Mouse (Mus musculus): ENCODE data around the gene Rpgrip1l. TPM values are rescaled to one million over a fixed set of nuclear protein-coding genes. Genes with fewer than 3 reads are reported as not detected.
A peak's percentile ranks its signal among the peaks of the same experiment; 100 is the strongest.

Rpgrip1l gene
- polyA plus RNA-seq, 1 experiment, result 1.2 TPM

DNA sequence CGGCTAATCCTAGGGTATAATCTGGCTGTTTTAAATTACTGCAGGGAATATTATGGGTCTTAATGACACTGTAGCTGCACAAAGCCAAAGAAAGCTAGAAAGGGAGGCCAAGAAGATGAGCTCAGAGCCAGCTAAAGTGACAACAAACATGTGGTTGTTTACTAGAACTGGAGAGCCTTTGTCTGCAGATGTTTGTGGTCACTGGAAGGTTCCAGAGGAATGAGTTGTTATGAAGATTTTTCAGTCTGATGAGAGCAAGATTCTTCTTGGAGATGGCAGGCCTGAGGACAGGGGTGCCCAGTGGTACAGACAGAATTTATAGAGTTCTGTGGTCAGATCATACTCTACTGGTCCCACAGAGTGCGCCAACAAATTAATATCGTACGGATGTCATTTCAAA, 94.8 kb downstream of the Rpgrip1l start:
- 80% methylated on average over 4 of the region's 4 CpGs for WGBS
- DNase-seq (ENCODE audit: low read depth, low spot score), result no peak

DNA sequence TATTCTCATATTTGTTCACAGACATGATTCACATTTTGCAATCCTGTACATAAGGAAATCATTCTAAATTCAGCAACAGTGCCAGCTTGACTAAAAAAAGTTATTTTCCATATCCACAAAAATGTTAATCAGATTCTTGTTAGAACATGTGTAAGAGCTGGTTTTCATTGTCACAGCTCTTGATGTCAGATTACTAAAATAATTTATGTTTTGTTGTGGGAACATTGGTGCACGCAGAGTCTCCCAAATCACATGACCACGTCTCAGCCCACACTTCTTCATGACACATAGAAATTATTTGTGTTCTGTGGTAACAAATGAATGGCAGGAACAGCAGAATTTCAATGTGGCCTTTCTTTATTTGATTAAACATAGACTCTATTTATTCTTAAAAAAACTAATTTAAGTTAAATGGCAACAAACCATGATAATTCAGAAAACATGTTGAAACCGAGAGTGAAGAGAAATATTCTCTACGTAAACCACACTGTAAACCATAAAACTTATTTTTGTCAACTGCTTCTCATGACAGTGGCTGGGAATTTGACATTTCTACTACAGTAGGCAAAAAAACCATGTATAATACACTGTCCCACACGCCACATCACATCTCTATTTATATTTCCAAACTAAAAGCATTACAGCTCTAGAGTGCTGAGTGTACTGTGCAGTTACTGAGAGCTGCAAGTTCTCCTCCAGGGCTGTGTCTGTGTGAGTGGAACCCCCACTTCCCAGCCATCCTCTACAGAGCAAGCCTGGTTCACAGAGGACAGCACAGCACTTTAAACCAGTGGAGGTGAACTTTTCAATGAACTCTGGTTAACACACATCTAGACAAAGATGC, 95.8 kb downstream of the Rpgrip1l start:
- 87% methylated on average over 5 of the region's 5 CpGs for WGBS
- no peak for DNase-seq (ENCODE audit: low read depth, low spot score)

DNA sequence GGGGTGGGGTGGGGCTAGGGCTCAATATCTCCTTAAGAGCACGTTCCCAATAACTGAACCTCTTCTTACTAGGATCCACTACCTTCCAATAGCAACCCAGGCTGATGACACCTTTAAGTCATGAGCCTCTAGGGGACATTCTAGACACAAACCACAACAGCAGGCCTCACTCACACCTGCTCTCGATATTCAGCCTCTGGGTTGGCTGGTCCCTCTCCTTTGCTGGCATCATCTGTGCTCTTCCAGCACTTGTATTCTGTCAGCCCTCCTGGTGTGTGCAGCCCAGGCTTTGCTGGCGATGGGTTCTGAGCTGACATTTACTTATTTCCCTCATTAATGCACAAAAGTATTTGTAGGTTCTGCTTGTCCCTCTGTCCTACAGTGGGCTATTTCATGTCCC, 98.8 kb downstream of the Rpgrip1l start:
- DNase-seq (ENCODE audit: low read depth, low spot score), result no peak
- WGBS, result 75% methylated on average over 3 of the region's 3 CpGs

DNA sequence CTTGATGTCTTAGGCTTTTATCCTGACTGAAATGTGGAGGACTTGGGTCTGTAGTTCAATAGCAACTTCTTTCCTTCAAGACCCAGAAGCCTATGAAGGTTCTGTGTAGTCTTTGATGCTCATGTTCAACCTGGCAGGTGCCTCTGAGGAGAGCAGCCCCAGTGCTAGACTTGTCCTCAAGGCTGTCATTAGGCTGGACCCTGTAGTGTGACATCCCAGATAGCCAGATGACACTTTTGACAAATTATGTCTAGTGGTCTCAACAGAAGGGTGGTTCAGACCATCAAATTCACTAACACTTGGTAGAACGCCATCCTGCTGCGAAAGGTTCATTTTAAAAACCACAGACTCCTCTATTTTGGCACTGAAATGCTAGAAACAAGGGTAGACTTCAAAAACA, 100.1 kb downstream of the Rpgrip1l start:
- DNase-seq (ENCODE audit: low read depth, low spot score), result no peak
- 89% methylated on average over 2 of the region's 2 CpGs for WGBS

DNA sequence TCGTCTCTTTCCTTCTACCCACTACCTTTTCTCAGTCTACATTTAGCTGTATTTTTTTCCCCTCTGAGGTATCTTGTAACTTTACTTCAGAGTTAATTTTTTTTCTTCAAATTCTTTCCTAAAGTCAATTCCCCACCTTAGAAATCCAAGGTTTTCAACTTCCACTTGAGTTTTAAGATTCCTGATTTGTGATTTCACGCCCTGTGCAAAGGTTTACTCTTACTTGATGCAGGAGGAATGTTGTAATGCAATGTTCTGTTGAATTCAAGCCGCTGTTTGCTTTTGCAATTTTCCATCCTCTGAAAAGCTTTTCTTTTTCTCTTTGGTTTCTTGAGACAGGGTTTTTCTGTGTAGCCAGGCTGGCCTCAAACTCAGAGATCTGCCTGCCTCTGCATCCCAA, 103.4 kb downstream of the Rpgrip1l start:
- WGBS, result 71% methylated on average over 3 of the region's 3 CpGs
- no peak for DNase-seq (ENCODE audit: low read depth, low spot score)

DNA sequence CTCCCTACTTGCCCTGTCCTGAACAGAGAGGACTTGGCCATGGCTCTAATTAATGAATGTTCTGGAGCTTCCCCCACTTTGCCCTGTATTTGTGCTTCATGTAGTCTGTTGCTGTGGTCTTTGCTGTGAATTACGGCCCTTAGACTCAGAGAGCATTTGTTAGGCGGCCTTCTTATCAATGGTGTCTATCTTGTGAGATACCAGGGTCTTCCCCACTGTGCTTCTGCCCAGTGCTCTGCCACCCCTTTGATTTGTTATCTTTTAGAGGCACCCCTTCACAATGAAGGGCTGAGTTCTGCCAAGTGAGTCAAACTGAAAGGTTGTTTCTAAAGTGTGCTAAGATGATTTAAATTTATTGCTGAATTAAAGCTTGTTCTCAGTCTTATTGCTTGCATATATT, 105.4 kb downstream of the Rpgrip1l start:
- WGBS, result 52% methylated on average over 2 of the region's 2 CpGs
- DNase-seq (ENCODE audit: low read depth, low spot score), result no peak

DNA sequence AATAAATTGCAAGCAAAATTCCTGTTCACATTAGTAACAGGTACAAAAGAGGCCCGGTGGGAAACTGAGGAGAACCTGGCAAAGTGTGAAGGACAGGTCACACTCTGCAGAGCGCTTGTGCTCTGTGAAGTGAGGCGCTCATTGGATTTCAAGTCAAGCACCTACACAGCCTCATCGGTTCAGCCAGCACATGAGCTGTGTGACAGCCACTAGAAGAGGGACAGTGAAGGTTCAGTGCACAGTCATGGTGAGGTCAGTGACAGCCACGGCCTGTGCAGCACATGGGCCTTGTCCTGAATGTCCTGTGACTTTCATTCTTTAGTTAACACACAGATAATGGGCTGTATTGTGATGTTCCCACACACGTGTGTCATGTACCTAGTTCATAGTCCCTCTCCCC, 107.2 kb downstream of the Rpgrip1l start:
- DNase-seq (ENCODE audit: low read depth, low spot score), result no peak
- 72% methylated on average over 6 of the region's 6 CpGs for WGBS

DNA sequence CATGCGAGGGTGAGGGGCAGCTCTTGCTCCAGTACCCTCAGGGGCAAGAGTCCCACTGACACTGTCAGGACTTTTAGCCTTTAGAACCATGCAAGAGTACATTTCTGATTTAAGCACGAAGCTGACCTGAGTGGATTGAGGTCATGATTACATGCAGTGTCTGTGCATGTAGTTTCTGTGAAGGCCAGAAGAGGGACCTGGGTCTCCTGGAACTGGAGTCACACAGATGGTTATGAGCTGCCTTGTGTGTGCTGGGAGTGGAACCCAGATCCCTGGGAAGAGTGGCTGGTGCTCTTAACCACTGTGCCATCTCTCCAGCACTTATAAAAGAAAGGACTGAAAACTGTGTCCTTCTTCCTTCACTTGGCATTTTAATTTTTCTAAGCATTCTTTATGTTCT, 111.9 kb downstream of the Rpgrip1l start:
- no peak for DNase-seq (ENCODE audit: low read depth, low spot score)
- WGBS, result 77% methylated on average over 2 of the region's 2 CpGs

DNA sequence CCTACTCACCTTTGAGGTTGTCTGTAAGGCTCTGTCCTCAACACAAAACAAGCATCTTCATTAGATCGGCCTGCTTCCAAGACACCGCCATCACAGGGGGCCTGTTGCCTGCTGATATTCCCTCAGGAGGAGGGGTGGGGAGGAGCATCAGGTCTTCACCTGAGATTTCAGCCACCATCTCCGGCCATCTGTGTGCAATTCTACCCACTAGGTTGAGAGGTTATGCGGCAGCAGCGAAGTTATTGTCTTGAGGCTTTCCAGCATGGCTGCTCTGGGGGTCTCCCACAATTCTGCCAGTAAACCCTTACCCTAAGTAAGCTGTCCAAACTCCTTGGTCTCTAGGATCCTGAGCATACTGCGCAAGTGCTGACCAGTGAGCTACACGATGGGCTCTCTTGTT, 113.2 kb downstream of the Rpgrip1l start, which contains the start of gene Aktip:
Gene Aktip, minus strand, starts transcription at position 101 of the 400 bp plus-strand sequence.
- 90% methylated on average over 7 of the region's 7 CpGs for WGBS
- no peak for DNase-seq (ENCODE audit: low read depth, low spot score)

DNA sequence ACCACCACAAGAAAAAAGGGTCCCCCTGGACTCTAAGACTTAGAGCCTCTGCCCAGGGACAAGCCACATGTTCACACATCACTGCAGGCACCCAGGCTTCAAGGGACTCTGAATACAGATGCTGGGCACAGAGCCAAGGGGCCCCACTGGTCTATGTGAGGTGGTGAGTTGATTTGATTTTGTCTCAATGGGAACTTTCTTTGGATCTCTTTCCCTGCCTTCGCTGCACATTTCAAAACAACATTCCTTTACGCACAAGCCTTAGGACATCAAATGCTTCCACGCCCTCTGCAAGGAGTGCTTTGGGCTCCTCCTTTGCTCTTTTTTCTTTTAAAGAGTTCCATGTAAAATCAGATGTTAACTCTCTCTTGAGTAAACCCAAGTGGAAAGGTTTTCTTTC, 115.0 kb downstream of the Rpgrip1l start:
- DNase-seq (ENCODE audit: low read depth, low spot score), result no peak
- 62% methylated on average over 3 of the region's 3 CpGs for WGBS

DNA sequence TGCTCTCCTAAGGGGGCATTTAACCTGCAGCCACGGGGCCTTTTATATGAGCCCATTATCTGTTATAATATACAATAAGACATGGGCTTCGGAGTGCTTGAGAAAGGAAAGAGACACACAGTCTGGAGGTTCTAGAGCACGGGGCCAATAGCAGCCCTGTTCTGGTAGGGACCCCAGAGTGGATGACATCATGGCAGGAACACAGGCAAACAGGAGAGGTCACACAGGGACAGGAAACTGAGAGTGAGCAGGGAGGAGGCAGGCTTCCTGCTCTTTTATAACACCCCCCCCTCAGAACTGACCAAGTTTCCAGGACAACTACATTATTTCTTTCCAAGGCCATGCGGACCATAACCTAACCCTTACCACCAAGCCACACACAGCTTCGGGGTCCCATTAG, 115.8 kb downstream of the Rpgrip1l start:
- no peak for DNase-seq (ENCODE audit: low read depth, low spot score)
- 63% methylated on average over 5 of the region's 5 CpGs for WGBS

DNA sequence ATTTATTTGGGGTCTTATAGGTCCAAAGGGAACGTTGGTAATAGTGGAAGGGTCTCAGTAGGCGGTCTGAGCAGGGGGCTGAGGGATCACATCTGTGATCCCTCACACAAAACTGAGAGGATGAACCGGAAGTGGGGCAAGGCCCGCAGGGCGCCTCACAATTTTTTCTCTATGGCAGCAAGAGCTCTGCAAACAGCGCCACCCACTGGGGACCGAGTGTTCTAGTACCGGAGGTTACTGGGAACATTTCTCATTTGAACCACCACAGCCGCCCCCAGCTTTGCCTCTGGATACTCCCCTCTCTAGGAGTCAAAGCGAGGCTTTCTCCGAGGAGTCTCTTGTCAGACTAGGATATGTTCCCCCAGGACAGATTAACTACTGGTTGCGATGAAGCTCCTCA, 116.4 kb downstream of the Rpgrip1l start:
- 81% methylated on average over 12 of the region's 12 CpGs for WGBS
- DNase-seq (ENCODE audit: low read depth, low spot score), result no peak

DNA sequence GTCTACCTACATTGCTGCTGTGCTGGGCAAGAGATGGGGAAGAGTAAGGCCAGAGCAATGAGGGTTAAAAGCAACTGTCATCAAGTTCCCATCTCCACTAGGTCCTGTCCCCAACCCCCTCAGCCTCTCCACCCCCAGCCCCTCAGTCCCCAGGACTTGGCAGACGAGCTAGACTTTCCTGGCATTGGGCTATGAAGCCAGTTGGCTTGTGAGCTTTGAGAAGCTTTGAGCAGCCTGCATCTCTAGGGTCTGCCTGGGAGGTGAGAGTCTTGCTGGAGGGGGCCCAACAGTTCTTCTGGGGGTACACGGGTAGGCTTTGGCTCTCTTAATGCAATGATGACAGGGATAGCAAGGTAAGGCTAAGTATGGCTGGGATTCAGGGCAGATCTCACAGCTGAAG, 119.0 kb downstream of the Rpgrip1l start:
- WGBS, result 78% methylated on average over 2 of the region's 2 CpGs
- DNase-seq (ENCODE audit: low read depth, low spot score), result no peak

DNA sequence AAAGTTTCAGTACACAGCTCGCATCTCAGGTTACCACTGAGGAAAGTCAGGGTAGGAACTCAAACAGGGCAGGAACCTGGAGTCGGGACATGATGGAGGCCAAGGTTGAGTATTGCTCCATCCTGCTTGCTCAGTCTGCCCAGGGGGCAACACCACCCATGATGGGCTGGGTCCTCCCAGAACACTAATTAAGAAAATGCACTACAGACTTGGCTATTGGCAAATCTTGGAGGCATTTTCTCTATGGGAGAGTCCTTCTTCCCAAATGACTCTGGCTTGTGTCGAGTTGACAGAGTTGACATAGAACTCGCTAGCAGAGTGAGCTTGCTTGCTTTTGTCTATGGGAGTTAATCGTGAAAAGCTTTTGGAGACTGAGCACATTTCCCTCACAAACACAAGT, 120.1 kb downstream of the Rpgrip1l start:
- no peak for DNase-seq (ENCODE audit: low read depth, low spot score)
- WGBS, result 81% methylated on average over 5 of the region's 5 CpGs

DNA sequence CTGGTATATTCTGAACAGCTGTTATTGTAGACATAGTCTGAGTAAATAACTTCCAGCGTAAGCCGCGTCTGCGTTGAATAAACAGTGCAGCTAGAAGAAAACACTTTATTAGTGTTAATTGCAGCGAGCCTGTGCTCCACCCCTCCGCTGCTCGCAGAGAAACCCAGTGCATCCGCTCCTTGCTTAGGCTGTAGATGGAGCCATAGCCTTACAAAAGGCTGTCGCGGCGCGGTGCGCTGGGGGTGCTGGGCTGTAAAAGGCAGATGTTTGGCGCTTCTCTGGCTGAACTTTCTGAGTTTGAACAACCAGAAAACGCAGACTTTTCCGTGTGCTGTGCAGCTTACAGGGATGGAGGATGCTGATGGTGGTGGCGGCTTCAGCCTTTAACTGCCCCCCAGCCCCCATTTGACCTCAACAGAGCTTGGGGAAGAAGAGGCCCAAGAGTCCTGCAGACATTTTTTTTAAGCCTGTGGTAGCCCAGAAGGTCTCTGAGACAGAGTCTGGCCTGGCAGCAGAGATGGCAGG, 122.2 kb downstream of the Rpgrip1l start:
- peak; percentile 19 for DNase-seq (ENCODE audit: low read depth, low spot score)

DNA sequence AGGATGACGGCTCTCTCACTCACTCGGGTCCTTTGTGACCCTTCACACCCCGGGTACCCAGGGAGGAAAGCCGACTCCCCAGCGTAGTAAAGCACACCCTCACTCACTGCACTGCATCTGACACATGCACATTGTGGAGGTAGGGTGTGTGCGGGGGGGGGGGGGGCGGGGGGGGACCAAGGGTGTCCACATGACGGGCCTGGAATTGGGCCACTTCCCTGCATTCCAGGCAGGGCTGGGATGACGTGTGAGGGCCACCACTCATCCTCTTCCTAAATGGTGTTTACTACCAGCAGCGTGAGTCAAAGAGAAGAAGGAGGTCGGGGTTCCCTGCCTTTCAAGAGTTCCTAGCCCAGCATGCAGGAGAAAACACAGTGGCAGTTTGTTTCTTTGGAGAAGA, 124.9 kb downstream of the Rpgrip1l start:
- DNase-seq (ENCODE audit: low read depth, low spot score), result no peak
- WGBS, result 39% methylated on average over 10 of the region's 11 CpGs

More for the DNA sequence above, 122.2 kb downstream of the Rpgrip1l start:
- WGBS, result 1% methylated on average over 17 of the region's 17 CpGs

DNA sequence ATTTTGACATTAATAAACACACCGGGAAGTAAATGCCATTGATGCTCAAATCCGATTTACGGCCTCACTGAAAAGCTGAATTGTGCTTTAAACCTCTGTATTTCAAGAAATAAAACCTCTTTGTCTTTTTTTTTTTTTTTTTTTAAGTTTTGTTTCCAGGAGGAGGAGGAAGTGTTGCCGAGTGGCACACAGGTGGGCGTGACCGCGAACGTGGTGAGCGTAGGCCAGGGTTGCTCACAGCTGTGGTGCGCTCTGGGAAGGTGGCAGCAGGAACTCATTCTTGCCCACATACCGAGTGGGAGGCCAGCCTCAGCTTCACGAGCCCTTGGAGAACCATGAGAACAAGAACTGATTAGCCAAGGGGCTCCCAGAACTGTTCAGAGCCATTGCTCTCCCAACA, 126.7 kb downstream of the Rpgrip1l start:
- WGBS, result 55% methylated on average over 12 of the region's 12 CpGs
- no peak for DNase-seq (ENCODE audit: low read depth, low spot score)

DNA sequence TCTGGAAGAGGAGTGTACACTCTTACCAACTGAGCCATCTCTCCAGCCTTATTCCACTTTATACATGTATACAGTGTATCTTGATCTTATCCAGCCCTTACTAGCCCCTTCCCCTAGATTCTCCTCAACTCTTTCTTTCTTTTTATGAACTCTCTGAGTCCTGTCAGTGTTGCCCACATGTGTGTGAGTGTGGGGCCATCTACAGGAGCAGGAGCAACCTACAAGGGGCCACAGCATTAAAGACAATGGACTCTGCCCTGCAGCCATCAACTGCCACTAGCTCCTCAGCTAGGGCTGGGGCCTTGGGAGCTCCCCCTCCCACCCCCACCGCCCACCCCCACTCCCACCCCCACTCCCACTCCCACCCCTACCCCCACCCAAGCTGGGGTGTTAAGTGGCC, 135.4 kb downstream of the Rpgrip1l start:
- 40% methylated on average over 1 of the region's 1 CpGs for WGBS
- no peak for DNase-seq (ENCODE audit: low read depth, low spot score)

DNA sequence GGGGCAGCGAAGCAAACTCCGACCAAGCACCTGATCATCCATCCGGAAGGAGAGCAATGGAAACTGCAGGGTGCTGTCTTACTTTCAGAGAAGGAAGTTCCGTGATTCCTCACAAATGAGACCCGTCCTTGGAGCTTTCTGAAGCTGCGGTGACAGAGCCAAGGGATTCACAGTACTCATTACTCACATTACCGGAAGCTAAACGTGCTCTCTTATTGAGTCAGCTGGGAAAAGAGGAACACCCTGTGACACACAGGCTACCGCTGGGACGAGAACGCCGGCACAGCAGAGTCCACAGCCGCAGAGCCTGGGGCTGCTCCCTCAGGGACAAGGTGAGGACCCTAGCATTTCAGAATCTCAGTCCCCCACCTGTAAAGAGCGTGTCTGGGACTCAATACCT, 136.9 kb downstream of the Rpgrip1l start:
- WGBS, result 73% methylated on average over 14 of the region's 14 CpGs
- DNase-seq (ENCODE audit: low read depth, low spot score), result no peak

DNA sequence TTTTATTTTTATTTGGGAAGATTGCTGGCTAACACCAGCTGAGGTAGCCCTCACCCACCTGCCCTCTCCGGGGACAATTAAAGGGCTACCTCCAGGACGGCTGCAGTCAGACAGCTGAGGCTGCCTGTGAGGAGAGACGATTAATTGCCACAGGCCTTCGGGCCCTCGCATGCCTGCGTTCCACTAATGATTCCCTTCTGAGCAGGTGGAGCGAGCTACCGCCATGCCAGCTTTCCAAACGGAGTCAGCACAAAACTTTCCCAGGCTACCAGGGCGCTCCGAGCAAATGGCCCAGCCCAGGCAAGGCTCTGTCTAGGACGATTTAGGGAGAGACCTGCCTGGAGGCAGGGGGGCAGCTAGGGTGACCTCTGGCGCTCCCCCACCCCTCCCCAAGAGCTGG, 141.5 kb downstream of the Rpgrip1l start:
- DNase-seq (ENCODE audit: low read depth, low spot score), result no peak
- 71% methylated on average over 13 of the region's 13 CpGs for WGBS

DNA sequence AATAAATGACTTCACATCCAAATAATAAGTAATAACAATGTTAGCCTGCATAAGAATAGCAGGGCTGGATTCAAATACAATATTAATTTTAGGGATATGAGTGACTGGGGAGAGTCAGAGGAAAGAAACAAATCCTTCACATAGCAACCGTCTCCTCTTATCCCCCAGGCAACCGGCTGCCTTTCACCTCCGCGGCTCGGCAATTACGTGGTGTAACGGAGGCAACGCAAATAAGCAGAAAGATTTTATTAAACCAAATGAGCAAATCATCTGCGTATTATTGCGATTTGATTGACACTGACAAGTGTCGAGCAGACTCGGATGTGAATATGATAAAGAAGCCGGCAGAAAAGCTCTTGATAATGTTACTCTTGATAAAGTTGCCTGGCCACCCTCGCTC, 142.1 kb downstream of the Rpgrip1l start:
- 77% methylated on average over 14 of the region's 14 CpGs for WGBS
- no peak for DNase-seq (ENCODE audit: low read depth, low spot score)

Measured in large intestine, adult 2 months (tissue).